Mouse (Mus musculus): ENCODE data around the gene Olfr12. TPM values are rescaled to one million over a fixed set of nuclear protein-coding genes. Genes with fewer than 3 reads are reported as not detected.

Gene Olfr12
- not detected in 2 replicates for polyA plus RNA-seq (2012; rRNA removed)

DNA sequence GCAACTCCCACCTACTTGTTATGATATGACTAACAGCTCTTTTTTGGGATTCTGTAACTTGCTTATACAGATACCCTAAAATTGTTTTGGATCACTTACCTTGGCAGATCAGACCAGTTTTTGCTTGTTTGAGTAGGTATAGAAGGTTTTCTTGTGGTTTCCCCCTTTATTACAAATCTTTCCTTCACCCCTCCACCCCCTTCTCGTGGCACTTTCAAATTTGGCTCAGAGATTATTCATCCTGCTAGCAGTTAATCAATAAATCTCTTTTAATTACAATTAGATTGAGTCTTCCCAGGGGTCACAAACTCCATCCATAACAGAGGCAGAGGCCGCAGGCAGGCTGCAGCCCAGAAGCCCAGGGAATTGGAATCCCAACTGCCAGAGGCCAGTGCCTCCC lies at the start of gene Olfr12:
Olfr12 (plus strand) TSS at position 301 of the 400 bp plus-strand sequence.
- no peak within 1 kb of the TSS for H3K27ac ChIP-seq (ENCODE audit: insufficient read depth, low read length)
- no peak within 1 kb of the TSS for H3K4me3 ChIP-seq (ENCODE audit: insufficient read depth, low read length)
- no peaks in the 10 kb centered on the region for H3K4me1 ChIP-seq (ENCODE audit: control insufficient read depth, insufficient read depth, low read length)
- no peak for TF ChIP-seq POLR2A (IDR thresholded peaks at IDR 0.05; ENCODE audit: extremely low read depth, insufficient read depth, low read length)
- no peak for TF ChIP-seq CTCF (IDR thresholded peaks at IDR 0.05; ENCODE audit: extremely low read depth, insufficient read depth, low read length)

DNA sequence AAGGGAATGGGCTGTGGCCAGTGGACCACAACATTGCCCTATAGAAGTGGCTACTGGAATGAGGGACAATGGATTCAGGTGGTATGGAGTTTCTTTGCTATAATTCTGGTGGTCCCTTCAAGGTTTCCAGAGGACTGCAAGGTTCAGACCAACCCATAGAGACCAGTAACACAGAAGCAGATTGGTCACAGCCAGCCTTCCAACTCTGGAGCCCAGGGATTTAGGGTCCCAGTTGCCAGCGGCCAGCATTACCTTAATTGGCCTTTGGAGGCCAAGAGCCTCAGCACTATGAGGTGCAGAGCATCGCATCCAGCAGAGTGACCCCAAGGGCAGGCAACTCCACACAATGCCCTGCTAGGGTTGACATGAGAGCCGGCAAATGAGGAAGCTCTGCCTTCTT lies 46.6 kb upstream of the Olfr12 start, which contains the start of gene Olfr1413:
Olfr1413 (plus strand) TSS at position 301 of the 400 bp plus-strand sequence.
- H3K4me1 ChIP-seq (ENCODE audit: control insufficient read depth, insufficient read depth, low read length): no peaks in the 10 kb centered on the region
- no peak within 1 kb of the TSS for H3K27ac ChIP-seq (ENCODE audit: insufficient read depth, low read length)
- no peak for TF ChIP-seq CTCF (IDR thresholded peaks at IDR 0.05; ENCODE audit: extremely low read depth, insufficient read depth, low read length)
- TF ChIP-seq POLR2A (IDR thresholded peaks at IDR 0.05; ENCODE audit: extremely low read depth, insufficient read depth, low read length): no peak
- H3K4me3 ChIP-seq (ENCODE audit: insufficient read depth, low read length): no peak within 1 kb of the TSS

DNA sequence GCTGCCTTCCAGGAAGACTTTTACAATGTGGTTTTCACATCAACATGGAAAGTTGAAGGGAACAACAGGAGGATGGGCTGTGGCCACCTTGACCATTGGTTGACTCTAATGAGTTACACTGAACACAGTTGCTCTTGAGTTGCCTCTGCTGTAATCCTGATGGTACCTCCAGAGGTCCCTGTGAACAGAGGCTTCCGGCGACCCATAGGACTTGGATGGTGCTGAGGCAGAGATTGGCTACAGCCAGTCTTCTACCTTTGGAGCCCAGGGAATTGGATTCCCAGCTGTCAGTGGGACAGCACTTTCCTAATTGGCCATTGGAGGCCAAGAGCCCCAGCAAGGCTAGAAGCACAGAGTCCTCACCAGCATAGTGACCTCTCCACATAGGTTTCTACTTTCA lies 32.1 kb upstream of the Olfr12 start, which contains the start of gene Olfr1412:
Olfr1412 (plus strand) TSS at position 301 of the 400 bp plus-strand sequence.
- H3K27ac ChIP-seq (ENCODE audit: insufficient read depth, low read length): no peak within 1 kb of the TSS
- no peak for TF ChIP-seq CTCF (IDR thresholded peaks at IDR 0.05; ENCODE audit: extremely low read depth, insufficient read depth, low read length)
- no peak for TF ChIP-seq POLR2A (IDR thresholded peaks at IDR 0.05; ENCODE audit: extremely low read depth, insufficient read depth, low read length)
- no peak within 1 kb of the TSS for H3K4me3 ChIP-seq (ENCODE audit: insufficient read depth, low read length)
- H3K4me1 ChIP-seq (ENCODE audit: control insufficient read depth, insufficient read depth, low read length): no peaks in the 10 kb centered on the region

DNA sequence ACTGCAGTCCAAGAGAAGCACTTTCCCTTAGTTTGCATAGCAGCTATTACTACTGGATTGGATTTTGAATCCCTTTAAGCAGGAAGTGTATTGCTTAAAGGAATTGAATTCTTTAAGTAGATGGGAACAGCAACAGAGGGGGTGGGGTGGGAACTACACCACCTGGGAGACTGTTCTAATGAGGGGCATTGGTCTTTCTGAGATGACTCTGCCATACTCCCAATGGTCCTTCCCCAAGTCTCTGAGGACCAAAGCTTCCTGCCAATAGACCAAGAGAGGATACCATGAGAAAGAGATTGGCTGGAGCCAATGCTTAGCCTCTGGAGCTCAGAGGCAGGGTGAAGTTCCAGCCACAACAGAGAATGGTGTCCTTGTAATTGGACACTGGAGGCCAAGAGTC lies 23.5 kb upstream of the Olfr12 start, which contains the start of gene Olfr1411:
Olfr1411 (plus strand) TSS at position 301 of the 400 bp plus-strand sequence.
- H3K4me1 ChIP-seq (ENCODE audit: control insufficient read depth, insufficient read depth, low read length): no peaks in the 10 kb centered on the region
- no peak within 1 kb of the TSS for H3K27ac ChIP-seq (ENCODE audit: insufficient read depth, low read length)
- no peak for TF ChIP-seq POLR2A (IDR thresholded peaks at IDR 0.05; ENCODE audit: extremely low read depth, insufficient read depth, low read length)
- no peak for TF ChIP-seq CTCF (IDR thresholded peaks at IDR 0.05; ENCODE audit: extremely low read depth, insufficient read depth, low read length)
- no peak within 1 kb of the TSS for H3K4me3 ChIP-seq (ENCODE audit: insufficient read depth, low read length)

DNA sequence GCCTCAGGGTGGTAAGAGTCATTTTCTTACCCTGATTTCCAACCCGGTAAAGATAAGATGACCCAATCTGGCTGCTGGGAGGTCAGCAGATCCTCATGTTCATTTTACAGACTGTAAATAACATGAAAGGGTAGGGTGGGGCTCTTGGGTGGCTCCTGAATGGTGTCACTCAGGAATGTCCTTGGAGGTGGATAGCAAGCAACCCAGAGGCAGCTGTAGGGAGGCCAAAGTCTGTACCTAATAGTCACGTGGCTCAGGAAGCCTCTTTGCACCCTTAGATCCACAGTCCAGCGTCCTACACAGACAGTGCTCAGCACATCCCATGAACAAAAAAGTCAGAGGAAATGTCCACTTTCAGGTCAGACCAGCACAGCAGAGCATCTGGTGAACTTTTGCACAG lies 21.6 kb upstream of the Olfr12 start:
- no peak overlapping the region for H3K4me3 ChIP-seq (ENCODE audit: insufficient read depth, low read length)
- H3K27ac ChIP-seq (ENCODE audit: insufficient read depth, low read length): no peak overlapping the region
- no peaks in the 10 kb centered on the region for H3K4me1 ChIP-seq (ENCODE audit: control insufficient read depth, insufficient read depth, low read length)
- TF ChIP-seq POLR2A (IDR thresholded peaks at IDR 0.05; ENCODE audit: extremely low read depth, insufficient read depth, low read length): no peak
- no peak for TF ChIP-seq CTCF (IDR thresholded peaks at IDR 0.05; ENCODE audit: extremely low read depth, insufficient read depth, low read length)

DNA sequence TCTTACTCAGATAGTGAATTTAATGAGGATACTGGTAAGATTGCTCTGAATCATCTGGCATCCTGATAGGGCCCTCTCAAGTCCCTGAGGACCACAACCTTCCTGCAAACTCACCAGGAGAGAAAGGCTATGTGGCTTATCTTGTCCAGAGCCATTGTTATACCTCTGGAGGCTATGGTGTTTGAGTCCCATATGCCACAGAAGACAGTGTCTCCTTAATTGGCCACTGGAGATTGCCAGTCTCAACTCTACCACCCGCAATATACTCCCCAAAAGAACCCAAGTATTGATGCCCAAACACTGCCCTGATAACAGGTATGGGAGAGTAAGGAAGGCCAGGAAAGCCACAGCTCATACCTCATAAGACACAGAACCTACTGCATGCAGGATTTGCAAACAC lies 12.1 kb upstream of the Olfr12 start, which contains the start of gene Olfr1410:
Olfr1410 (plus strand) TSS at position 301 of the 400 bp plus-strand sequence.
- H3K27ac ChIP-seq (ENCODE audit: insufficient read depth, low read length): no peak within 1 kb of the TSS
- no peaks in the 10 kb centered on the region for H3K4me1 ChIP-seq (ENCODE audit: control insufficient read depth, insufficient read depth, low read length)
- TF ChIP-seq CTCF (IDR thresholded peaks at IDR 0.05; ENCODE audit: extremely low read depth, insufficient read depth, low read length): no peak
- no peak for TF ChIP-seq POLR2A (IDR thresholded peaks at IDR 0.05; ENCODE audit: extremely low read depth, insufficient read depth, low read length)
- H3K4me3 ChIP-seq (ENCODE audit: insufficient read depth, low read length): no peak within 1 kb of the TSS

DNA sequence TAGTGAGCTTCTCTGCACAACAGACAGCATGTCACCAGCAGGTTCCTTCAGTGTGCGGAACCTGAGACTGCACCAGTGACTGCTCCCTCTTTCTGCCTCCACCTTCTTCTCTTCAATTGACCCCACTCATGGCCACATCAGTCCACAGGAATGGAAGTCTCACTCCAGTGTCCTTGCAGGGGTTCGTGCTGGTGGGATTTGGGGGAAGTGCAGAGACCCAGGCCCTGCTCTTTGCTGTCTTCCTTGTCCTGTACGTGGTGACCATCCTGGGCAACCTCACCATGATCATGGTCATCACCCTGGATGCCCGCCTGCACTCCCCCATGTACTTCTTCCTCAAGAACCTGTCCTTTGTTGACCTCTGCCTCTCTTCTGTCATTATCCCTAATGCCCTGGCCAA lies 9.9 kb upstream of the Olfr12 start:
- Histone ChIP-seq H3K4me1 (ENCODE audit: control insufficient read depth, insufficient read depth, low read length) (no peaks in the 10 kb centered on the region), H3K27ac (ENCODE audit: insufficient read depth, low read length) (no peak overlapping the region), H3K4me3 (ENCODE audit: insufficient read depth, low read length) (no peak overlapping the region)
- no peak for TF ChIP-seq POLR2A (IDR thresholded peaks at IDR 0.05; ENCODE audit: extremely low read depth, insufficient read depth, low read length)
- no peak for TF ChIP-seq CTCF (IDR thresholded peaks at IDR 0.05; ENCODE audit: extremely low read depth, insufficient read depth, low read length)

DNA sequence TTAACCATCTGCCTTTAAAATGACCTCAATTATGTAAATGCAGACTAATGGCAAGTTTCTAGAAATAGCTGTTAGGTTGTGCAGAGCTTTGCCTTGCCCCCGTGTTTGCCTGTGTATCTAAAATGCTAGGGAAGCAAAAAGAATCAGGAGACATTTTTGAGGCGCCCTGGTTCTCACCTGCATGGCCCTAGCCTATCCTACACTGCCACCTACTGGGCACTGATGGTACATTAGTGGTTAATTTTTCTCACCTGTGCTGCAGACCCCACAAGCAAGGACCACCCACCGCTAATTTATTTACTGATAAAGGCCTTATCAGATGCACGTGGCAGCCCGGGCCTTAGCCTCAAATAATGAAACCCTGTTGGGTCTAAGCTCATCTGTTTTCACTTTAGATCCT lies 6.6 kb upstream of the Olfr12 start:
- TF ChIP-seq POLR2A (IDR thresholded peaks at IDR 0.05; ENCODE audit: extremely low read depth, insufficient read depth, low read length) (no peak), CTCF (IDR thresholded peaks at IDR 0.05; ENCODE audit: extremely low read depth, insufficient read depth, low read length) (peak; percentile 92)

DNA sequence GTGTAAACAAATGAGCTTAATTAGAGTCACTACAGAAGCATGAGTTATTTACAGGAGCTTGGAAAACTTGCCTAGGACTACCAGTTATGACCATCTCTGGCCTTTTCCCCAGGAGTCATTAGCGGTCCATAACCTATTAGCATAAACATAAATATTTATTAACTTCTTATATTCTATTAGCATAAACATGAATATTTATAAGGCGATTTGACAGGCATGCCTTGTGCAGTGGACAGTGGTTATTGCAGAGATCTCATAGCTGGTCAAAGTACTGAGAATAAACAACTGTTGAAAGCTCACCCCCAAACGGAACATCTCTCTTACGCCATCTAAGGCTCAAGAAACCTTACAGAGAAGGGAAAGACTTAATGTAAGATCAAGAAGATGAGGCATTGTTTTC lies 4.4 kb upstream of the Olfr12 start:
- no peak overlapping the region for H3K27ac ChIP-seq (ENCODE audit: insufficient read depth, low read length)
- H3K4me1 ChIP-seq (ENCODE audit: control insufficient read depth, insufficient read depth, low read length): no peaks in the 10 kb centered on the region
- no peak for TF ChIP-seq POLR2A (IDR thresholded peaks at IDR 0.05; ENCODE audit: extremely low read depth, insufficient read depth, low read length)
- TF ChIP-seq CTCF (IDR thresholded peaks at IDR 0.05; ENCODE audit: extremely low read depth, insufficient read depth, low read length): no peak

More for the DNA sequence above, 6.6 kb upstream of the Olfr12 start:
- no peak overlapping the region for H3K27ac ChIP-seq (ENCODE audit: insufficient read depth, low read length)
- no peaks in the 10 kb centered on the region for H3K4me1 ChIP-seq (ENCODE audit: control insufficient read depth, insufficient read depth, low read length)
- H3K4me3 ChIP-seq (ENCODE audit: insufficient read depth, low read length): no peak overlapping the region

DNA sequence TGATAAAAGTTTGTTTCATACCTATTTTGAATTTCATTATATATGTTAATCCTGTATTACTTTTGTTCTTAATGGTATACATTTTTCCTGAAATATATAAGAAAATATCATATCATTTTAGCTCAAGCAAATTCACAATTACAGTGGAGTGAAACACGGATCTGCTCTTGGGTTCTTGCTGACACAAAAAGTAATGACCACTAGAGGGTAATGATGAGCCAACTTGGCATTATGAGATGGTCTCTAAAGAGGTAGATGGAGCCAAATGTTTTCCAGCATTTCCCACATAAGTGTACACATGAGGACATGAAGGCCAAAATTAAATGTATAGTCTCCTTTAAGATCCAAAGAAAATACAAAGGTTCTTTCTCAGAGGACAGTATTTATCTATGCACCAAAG lies 3.1 kb upstream of the Olfr12 start:
- Histone ChIP-seq H3K27ac (ENCODE audit: insufficient read depth, low read length) (no peak overlapping the region), H3K4me3 (ENCODE audit: insufficient read depth, low read length) (no peak overlapping the region), H3K4me1 (ENCODE audit: control insufficient read depth, insufficient read depth, low read length) (no peaks in the 10 kb centered on the region)
- TF ChIP-seq CTCF (IDR thresholded peaks at IDR 0.05; ENCODE audit: extremely low read depth, insufficient read depth, low read length) (peak; percentile 30), POLR2A (IDR thresholded peaks at IDR 0.05; ENCODE audit: extremely low read depth, insufficient read depth, low read length) (no peak)

More for the DNA sequence above, 4.4 kb upstream of the Olfr12 start:
- no peak overlapping the region for H3K4me3 ChIP-seq (ENCODE audit: insufficient read depth, low read length)

Data from cortical plate, adult 2 months (tissue).